Mouse (Mus musculus) frontal cortex, postnatal 36 days (tissue): ENCODE measurements around the gene Sec16a.

ENCODE experiments used
- DNase-seq, 2 experiments: peaks; one replicate each; pipeline ENCODE4 v3.0.0; 2022; ENCODE audit warnings: low spot score in 2 of 2

Gene Sec16a

GRCm38 (mm10) chr2:26444946-26445665 lies at the start of gene Sec16a:
Sec16a (minus strand) TSS chr2:26445216.
- peak; percentile 98 to 99 for DNase-seq

- DNase-seq: no peak
Observed at GRCm38 (mm10) chr2:26494396-26494795, 49.4 kb upstream of the Sec16a start.

- DNase-seq: no peak
Observed at GRCm38 (mm10) chr2:26493021-26493781, 48.2 kb upstream of the Sec16a start.

- no peak for DNase-seq
Observed at GRCm38 (mm10) chr2:26490760-26491301, 45.8 kb upstream of the Sec16a start.

- DNase-seq: no peak
Observed at GRCm38 (mm10) chr2:26488535-26489135, 43.6 kb upstream of the Sec16a start.

GRCm38 (mm10) chr2:26487322-26488021 lies 42.5 kb upstream of the Sec16a start:
- peak in 1 of 2 experiments; percentile 59 for DNase-seq

GRCm38 (mm10) chr2:26486835-26487321 lies 41.9 kb upstream of the Sec16a start:
- DNase-seq: no peak

GRCm38 (mm10) chr2:26486264-26486810 lies 41.3 kb upstream of the Sec16a start:
- no peak for DNase-seq

- no peak for DNase-seq
Observed at GRCm38 (mm10) chr2:26485710-26486109, 40.7 kb upstream of the Sec16a start.

- DNase-seq: no peak
Observed at GRCm38 (mm10) chr2:26485278-26485677, 40.3 kb upstream of the Sec16a start.

GRCm38 (mm10) chr2:26484169-26484568 lies 39.2 kb upstream of the Sec16a start:
- no peak for DNase-seq

- DNase-seq: no peak
Observed at GRCm38 (mm10) chr2:26483230-26483869, 38.3 kb upstream of the Sec16a start.

GRCm38 (mm10) chr2:26482824-26483223 lies 37.8 kb upstream of the Sec16a start:
- no peak for DNase-seq

GRCm38 (mm10) chr2:26481724-26482495 lies 36.9 kb upstream of the Sec16a start:
- DNase-seq: no peak

- no peak for DNase-seq
Observed at GRCm38 (mm10) chr2:26480911-26481310, 35.9 kb upstream of the Sec16a start.

- DNase-seq: no peak
Observed at GRCm38 (mm10) chr2:26478685-26479205, 33.7 kb upstream of the Sec16a start.

GRCm38 (mm10) chr2:26477911-26478310 lies 32.9 kb upstream of the Sec16a start:
- no peak for DNase-seq

GRCm38 (mm10) chr2:26475505-26476430 lies 30.8 kb upstream of the Sec16a start:
- no peak for DNase-seq
